Mouse (Mus musculus) urinary bladder, postnatal 4 days (tissue): ENCODE measurements around the gene Coq9.

Experiments
- DNase-seq, 2 experiments: peaks; one replicate each; pipeline ENCODE4 v3.0.0; 2021 to 2022; ENCODE audit warnings: low spot score in 2 of 2

The Coq9 gene

GRCm38 (mm10) chr8:94837662-94838574, at the start of gene Coq9, which contains the start of gene Ciapin1:
Coq9 (plus strand) TSS chr8:94838321.
Ciapin1 (minus strand) TSS chr8:94838358.
- DNase-seq = peak; percentile 93 to 95

GRCm38 (mm10) chr8:94789256-94789955, 48.7 kb upstream of the Coq9 start:
- DNase-seq = no peak

- DNase-seq = no peak
Observed at GRCm38 (mm10) chr8:94794368-94794767, 43.8 kb upstream of the Coq9 start.

- no peak for DNase-seq
Observed at GRCm38 (mm10) chr8:94794782-94795181, 43.3 kb upstream of the Coq9 start.

GRCm38 (mm10) chr8:94800278-94800968, 37.7 kb upstream of the Coq9 start:
- no peak for DNase-seq

GRCm38 (mm10) chr8:94801293-94802095, 36.6 kb upstream of the Coq9 start:
- DNase-seq = no peak

GRCm38 (mm10) chr8:94802375-94802774, 35.7 kb upstream of the Coq9 start:
- no peak for DNase-seq

GRCm38 (mm10) chr8:94803551-94803950, 34.6 kb upstream of the Coq9 start:
- no peak for DNase-seq

GRCm38 (mm10) chr8:94804546-94805340, 33.4 kb upstream of the Coq9 start:
- no peak for DNase-seq

GRCm38 (mm10) chr8:94805811-94806210, 32.3 kb upstream of the Coq9 start:
- DNase-seq = no peak

GRCm38 (mm10) chr8:94807506-94807905, 30.6 kb upstream of the Coq9 start:
- peak in 1 of 2 experiments; percentile 28 for DNase-seq

- no peak for DNase-seq
Observed at GRCm38 (mm10) chr8:94808372-94808771, 29.7 kb upstream of the Coq9 start.

- no peak for DNase-seq
Observed at GRCm38 (mm10) chr8:94810153-94810552, 28.0 kb upstream of the Coq9 start, which contains the start of gene Ccl17. Ccl17 (plus strand) TSS chr8:94810453.

- DNase-seq = no peak
Observed at GRCm38 (mm10) chr8:94810855-94811254, 27.3 kb upstream of the Coq9 start.

GRCm38 (mm10) chr8:94811654-94812053, 26.5 kb upstream of the Coq9 start:
- peak in 1 of 2 experiments; percentile 26 for DNase-seq

GRCm38 (mm10) chr8:94812645-94813098, 25.4 kb upstream of the Coq9 start:
- peak; percentile 65 to 81 for DNase-seq

GRCm38 (mm10) chr8:94814556-94814955, 23.6 kb upstream of the Coq9 start:
- no peak for DNase-seq

- no peak for DNase-seq
Observed at GRCm38 (mm10) chr8:94817933-94818332, 20.2 kb upstream of the Coq9 start.

GRCm38 (mm10) chr8:94819671-94820179, 18.4 kb upstream of the Coq9 start:
- DNase-seq = no peak

- no peak for DNase-seq
Observed at GRCm38 (mm10) chr8:94820553-94820952, 17.6 kb upstream of the Coq9 start.
